Mouse (Mus musculus) spleen, postnatal 10 days (tissue): ENCODE results near the gene Gm4924.

Experiments used
- DNase-seq, 2 experiments: peaks; one replicate each; pipeline ENCODE4 v3.0.0; 2021 to 2022; ENCODE audit warnings: low spot score in 2 of 2

The Gm4924 gene

GRCm38 (mm10) chr10:82354083-82355010 is at the start of gene Gm4924:
Gene Gm4924, plus strand, starts transcription at chr10:82354255.
- DNase-seq = peak; percentile 60 to 79

- DNase-seq = no peak
These were observed 37.6 kb upstream of the Gm4924 start, which contains the start of gene 4932415D10Rik for GRCm38 (mm10) chr10:82316482-82316881. Gene 4932415D10Rik, minus strand, starts transcription at chr10:82316582.

- no peak for DNase-seq
These were observed 33.9 kb upstream of the Gm4924 start for GRCm38 (mm10) chr10:82320134-82320533.

GRCm38 (mm10) chr10:82329826-82330225 is 24.2 kb upstream of the Gm4924 start:
- DNase-seq = no peak

GRCm38 (mm10) chr10:82355401-82355800 is 1.3 kb downstream of the Gm4924 start:
- DNase-seq = no peak

GRCm38 (mm10) chr10:82361911-82362310 is 7.9 kb downstream of the Gm4924 start:
- DNase-seq = no peak

GRCm38 (mm10) chr10:82382992-82383391 is 28.9 kb downstream of the Gm4924 start:
- DNase-seq = no peak

GRCm38 (mm10) chr10:82409511-82409910 is 55.5 kb downstream of the Gm4924 start:
- DNase-seq = no peak

GRCm38 (mm10) chr10:82423631-82424030 is 69.6 kb downstream of the Gm4924 start:
- no peak for DNase-seq
